Mouse (Mus musculus): ENCODE data around the gene Twf2. TPM values are rescaled to one million over a fixed set of nuclear protein-coding genes. Genes with fewer than 3 reads are reported as not detected.

Twf2 gene
- polyA plus RNA-seq, 2 experiments = 14.9 to 18.7 TPM

- Histone ChIP-seq H3K9ac (replicated peaks) (no peak overlapping the region), H3K36me3 (replicated peaks; ENCODE audit: control insufficient read depth, insufficient read depth, low read depth) (no peaks in the 10 kb centered on the region), H3K4me3 (ENCODE audit: insufficient read depth in 1 of 2, low read depth in 2 of 2, low read length in 2 of 2) (no peak overlapping the region), H3K27ac (no peak overlapping the region), H3K4me2 (ENCODE audit: low read depth) (peak overlapping the region; percentile 54; the same call in 1 of the 2 replicates), H3K4me1 (replicated peaks; ENCODE audit: control insufficient read depth in 2 of 2, insufficient read depth in 2 of 2, low read length in 1 of 2) (no peaks in the 10 kb centered on the region), H3K27me3 (ENCODE audit: control insufficient read depth, insufficient read depth, low read length) (no peaks in the 10 kb centered on the region), H3K9me3 (ENCODE audit: control insufficient read depth, low read length) (no peaks in the 10 kb centered on the region)
- WGBS (ENCODE audit: insufficient replicate concordance) = 69% methylated on average over 9 of the region's 9 CpGs
- ATAC-seq (ENCODE audit: insufficient read depth) = no peak
- no peak for DNase-seq (ENCODE audit: low read depth in 3 of 3, low spot score in 3 of 3)
- no peak for TF ChIP-seq CTCF (IDR thresholded peaks at IDR 0.05; ENCODE audit: low read depth)
- no peak for TF ChIP-seq EP300 (IDR thresholded peaks at IDR 0.05; ENCODE audit: low read depth)
Observed at GRCm38 (mm10) chr9:106210853-106211609, 8.1 kb downstream of the Twf2 start.

GRCm38 (mm10) chr9:106211680-106212593 is 9.0 kb downstream of the Twf2 start:
- no peaks in the 10 kb centered on the region for H3K4me1 ChIP-seq (replicated peaks; ENCODE audit: control insufficient read depth in 2 of 2, insufficient read depth in 2 of 2, low read length in 1 of 2)
- H3K4me3 ChIP-seq (ENCODE audit: insufficient read depth in 1 of 2, low read depth in 2 of 2, low read length in 2 of 2) = peak overlapping the region in 1 of 2 experiments; percentile 12; a peak in 1 of 4 replicates
- H3K9ac ChIP-seq (replicated peaks) = no peak overlapping the region
- DNase-seq (ENCODE audit: low read depth in 3 of 3, low spot score in 3 of 3) (peak; percentile 70 to 76 (median 72)), ATAC-seq (ENCODE audit: insufficient read depth) (peak; percentile 73)
- H3K4me2 ChIP-seq (ENCODE audit: low read depth) = peak overlapping the region; percentile 54
- no peaks in the 10 kb centered on the region for H3K9me3 ChIP-seq (ENCODE audit: control insufficient read depth, low read length)
- H3K36me3 ChIP-seq (replicated peaks; ENCODE audit: control insufficient read depth, insufficient read depth, low read depth) = no peaks in the 10 kb centered on the region
- no peaks in the 10 kb centered on the region for H3K27me3 ChIP-seq (ENCODE audit: control insufficient read depth, insufficient read depth, low read length)
- TF ChIP-seq CTCF (IDR thresholded peaks at IDR 0.05; ENCODE audit: low read depth) (peak; percentile 100), EP300 (IDR thresholded peaks at IDR 0.05; ENCODE audit: low read depth) (no peak)
- H3K27ac ChIP-seq = no peak overlapping the region
- 33% methylated on average over 37 of the region's 37 CpGs for WGBS (ENCODE audit: insufficient replicate concordance)

- Histone ChIP-seq H3K27ac (no peak overlapping the region), H3K9me3 (ENCODE audit: control insufficient read depth, low read length) (no peaks in the 10 kb centered on the region), H3K9ac (replicated peaks) (no peak overlapping the region), H3K4me2 (ENCODE audit: low read depth) (no peak overlapping the region), H3K36me3 (replicated peaks; ENCODE audit: control insufficient read depth, insufficient read depth, low read depth) (no peaks in the 10 kb centered on the region), H3K4me3 (ENCODE audit: insufficient read depth in 1 of 2, low read depth in 2 of 2, low read length in 2 of 2) (no peak overlapping the region), H3K4me1 (replicated peaks; ENCODE audit: control insufficient read depth in 2 of 2, insufficient read depth in 2 of 2, low read length in 1 of 2) (no peaks in the 10 kb centered on the region), H3K27me3 (ENCODE audit: control insufficient read depth, insufficient read depth, low read length) (no peaks in the 10 kb centered on the region)
- WGBS (ENCODE audit: insufficient replicate concordance) = 77% methylated on average over 12 of the region's 12 CpGs
- no peak for DNase-seq (ENCODE audit: low read depth in 3 of 3, low spot score in 3 of 3)
- no peak for ATAC-seq (ENCODE audit: insufficient read depth)
- TF ChIP-seq EP300 (IDR thresholded peaks at IDR 0.05; ENCODE audit: low read depth) (no peak), CTCF (IDR thresholded peaks at IDR 0.05; ENCODE audit: low read depth) (no peak)
Observed at GRCm38 (mm10) chr9:106212594-106212981, 9.7 kb downstream of the Twf2 start.

- Histone ChIP-seq H3K4me2 (ENCODE audit: low read depth) (no peak overlapping the region), H3K4me3 (ENCODE audit: insufficient read depth in 1 of 2, low read depth in 2 of 2, low read length in 2 of 2) (no peak overlapping the region), H3K9me3 (ENCODE audit: control insufficient read depth, low read length) (no peaks in the 10 kb centered on the region), H3K27ac (no peak overlapping the region), H3K36me3 (replicated peaks; ENCODE audit: control insufficient read depth, insufficient read depth, low read depth) (no peaks in the 10 kb centered on the region), H3K27me3 (ENCODE audit: control insufficient read depth, insufficient read depth, low read length) (no peaks in the 10 kb centered on the region), H3K4me1 (replicated peaks; ENCODE audit: control insufficient read depth in 2 of 2, insufficient read depth in 2 of 2, low read length in 1 of 2) (no peaks in the 10 kb centered on the region), H3K9ac (replicated peaks) (no peak overlapping the region)
- TF ChIP-seq CTCF (IDR thresholded peaks at IDR 0.05; ENCODE audit: low read depth) = peak; percentile 41
- TF ChIP-seq EP300 (IDR thresholded peaks at IDR 0.05; ENCODE audit: low read depth) = no peak
- ATAC-seq (ENCODE audit: insufficient read depth) (no peak), DNase-seq (ENCODE audit: low read depth in 3 of 3, low spot score in 3 of 3) (no peak)
- 57% methylated on average over 6 of the region's 6 CpGs for WGBS (ENCODE audit: insufficient replicate concordance)
Observed at GRCm38 (mm10) chr9:106215341-106216125, 12.6 kb downstream of the Twf2 start.
